Mouse (Mus musculus): ENCODE data around the gene Adat1. TPM values are rescaled to one million over a fixed set of nuclear protein-coding genes. Genes with fewer than 3 reads are reported as not detected.

Gene Adat1
- 1 to 10 TPM; 1.3 TPM for total RNA-seq (2021)
- long read RNA-seq, experiment 1, partial matches to known transcripts, result 0 of 4 reads
- long read RNA-seq, experiment 1, other reads (novel, unspliced or antisense), result 3 of 4 reads
- long read RNA-seq, experiment 2, partial matches to known transcripts, result 0 of 3 reads
- long read RNA-seq, experiment 2, other reads (novel, unspliced or antisense), result 1 of 3 reads

GRCm38 (mm10) chr8:111992013-111992702 is at the start of gene Adat1:
TSS of gene Adat1 (minus strand) at chr8:111992302.
- peak; percentile 86 for DNase-seq
- intact Hi-C loops (cut with DNase I; ENCODE audit: low total_unique reads), result no loop called here

GRCm38 (mm10) chr8:112037521-112037920 is 45.4 kb upstream of the Adat1 start:
- no peak for DNase-seq
- intact Hi-C loops (cut with DNase I; ENCODE audit: low total_unique reads), result no loop called here

GRCm38 (mm10) chr8:112034603-112035002 is 42.5 kb upstream of the Adat1 start:
- intact Hi-C loops (cut with DNase I; ENCODE audit: low total_unique reads), result no loop called here
- no peak for DNase-seq

- intact Hi-C loops (cut with DNase I; ENCODE audit: low total_unique reads), result no loop called here
- DNase-seq, result no peak
Observed at GRCm38 (mm10) chr8:112033071-112033470, 41.0 kb upstream of the Adat1 start.

- no peak for DNase-seq
- intact Hi-C loops (cut with DNase I; ENCODE audit: low total_unique reads), result no loop called here
Observed at GRCm38 (mm10) chr8:112030663-112031062, 38.6 kb upstream of the Adat1 start.

- intact Hi-C loops (cut with DNase I; ENCODE audit: low total_unique reads), result no loop called here
- DNase-seq, result no peak
Observed at GRCm38 (mm10) chr8:112029455-112029854, 37.4 kb upstream of the Adat1 start.

GRCm38 (mm10) chr8:112014936-112015335 is 22.8 kb upstream of the Adat1 start, which contains the start of gene Gm6793:
TSS of gene Gm6793 (minus strand) at chr8:112015036.
- DNase-seq, result no peak
- intact Hi-C loops (cut with DNase I; ENCODE audit: low total_unique reads), result no loop called here

- intact Hi-C loops (cut with DNase I; ENCODE audit: low total_unique reads), result no loop called here
- DNase-seq, result peak; percentile 39
Observed at GRCm38 (mm10) chr8:112011816-112012242, 19.7 kb upstream of the Adat1 start.

GRCm38 (mm10) chr8:112010997-112011815 is 19.1 kb upstream of the Adat1 start, which contains the start of the genes Kars and Terf2ip:
TSS of gene Kars (minus strand) at chr8:112011323.
TSS of gene Terf2ip (plus strand) at chr8:112011398.
- intact Hi-C loops (cut with DNase I; ENCODE audit: low total_unique reads), result no loop called here

GRCm38 (mm10) chr8:112009558-112009957 is 17.5 kb upstream of the Adat1 start:
- no peak for DNase-seq
- intact Hi-C loops (cut with DNase I; ENCODE audit: low total_unique reads), result no loop called here

More at GRCm38 (mm10) chr8:112010997-112011815, 19.1 kb upstream of the Adat1 start, which contains the start of the genes Kars and Terf2ip:
- DNase-seq, result peak; percentile 94

- intact Hi-C loops (cut with DNase I; ENCODE audit: low total_unique reads), result no loop called here
- DNase-seq, result no peak
Observed at GRCm38 (mm10) chr8:112007669-112008068, 15.6 kb upstream of the Adat1 start.

- intact Hi-C loops (cut with DNase I; ENCODE audit: low total_unique reads), result no loop called here
- no peak for DNase-seq
Observed at GRCm38 (mm10) chr8:112005601-112006000, 13.5 kb upstream of the Adat1 start.

GRCm38 (mm10) chr8:112004754-112005153 is 12.7 kb upstream of the Adat1 start:
- intact Hi-C loops (cut with DNase I; ENCODE audit: low total_unique reads), result no loop called here
- no peak for DNase-seq

- intact Hi-C loops (cut with DNase I; ENCODE audit: low total_unique reads), result no loop called here
- DNase-seq, result no peak
Observed at GRCm38 (mm10) chr8:111992703-111993039, 569 bp upstream of the Adat1 start.

GRCm38 (mm10) chr8:111991278-111991677 is 824 bp downstream of the Adat1 start:
- intact Hi-C loops (cut with DNase I; ENCODE audit: low total_unique reads), result no loop called here
- no peak for DNase-seq

- intact Hi-C loops (cut with DNase I; ENCODE audit: low total_unique reads), result loop anchor here (10.0 kb wide), 1 partner anchor 115 kb away; the partner anchor contains the start of gene Tmem170
- peak; percentile 67 for DNase-seq
Observed at GRCm38 (mm10) chr8:111989911-111990310, 2.2 kb downstream of the Adat1 start.

- no peak for DNase-seq
- intact Hi-C loops (cut with DNase I; ENCODE audit: low total_unique reads), result loop anchor here (10.0 kb wide), 1 partner anchor 110 kb away; the partner anchor contains the start of gene Tmem170
Observed at GRCm38 (mm10) chr8:111984511-111984910, 7.6 kb downstream of the Adat1 start.

- intact Hi-C loops (cut with DNase I; ENCODE audit: low total_unique reads), result loop anchor here (10.0 kb wide), 1 partner anchor 107 kb away; the partner anchor contains the start of gene Tmem170
Observed at GRCm38 (mm10) chr8:111982116-111982515, 10.0 kb downstream of the Adat1 start.

GRCm38 (mm10) chr8:111978147-111978546 is 14.0 kb downstream of the Adat1 start:
- intact Hi-C loops (cut with DNase I; ENCODE audit: low total_unique reads), result no loop called here
- DNase-seq, result no peak

More at GRCm38 (mm10) chr8:111982116-111982515, 10.0 kb downstream of the Adat1 start:
- DNase-seq, result no peak

- no peak for DNase-seq
- intact Hi-C loops (cut with DNase I; ENCODE audit: low total_unique reads), result no loop called here
Observed at GRCm38 (mm10) chr8:111976326-111976725, 15.8 kb downstream of the Adat1 start.
